Mouse (Mus musculus) gonadal fat pad, adult 2 months (tissue): ENCODE measurements around the gene Olfr957. TPM values are rescaled to one million over a fixed set of nuclear protein-coding genes. Genes with fewer than 3 reads are reported as not detected.

Experiments
- DNase-seq: peaks from one replicate; pipeline ENCODE4 v3.0.0-alpha.2; 2012; ENCODE audit warnings: low read depth
- polyA plus RNA-seq: library from polyadenylated mRNA; depleted of rRNA; stranded (reverse); fragments of >200 nt; gene quantifications from 2 replicates; pipeline ENCODE4 v1.2.3, GENCODE M21; 2012; rRNA removed

The Olfr957 gene
- polyA plus RNA-seq, result not detected in 2 replicates

GRCm38 (mm10) chr9:39515531-39515930, at the start of gene Olfr957:
Gene Olfr957 (minus strand): TSS chr9:39515809.
- no peak for DNase-seq

- no peak for DNase-seq
Measured at GRCm38 (mm10) chr9:39558349-39558647, 42.7 kb upstream of the Olfr957 start.

DNA sequence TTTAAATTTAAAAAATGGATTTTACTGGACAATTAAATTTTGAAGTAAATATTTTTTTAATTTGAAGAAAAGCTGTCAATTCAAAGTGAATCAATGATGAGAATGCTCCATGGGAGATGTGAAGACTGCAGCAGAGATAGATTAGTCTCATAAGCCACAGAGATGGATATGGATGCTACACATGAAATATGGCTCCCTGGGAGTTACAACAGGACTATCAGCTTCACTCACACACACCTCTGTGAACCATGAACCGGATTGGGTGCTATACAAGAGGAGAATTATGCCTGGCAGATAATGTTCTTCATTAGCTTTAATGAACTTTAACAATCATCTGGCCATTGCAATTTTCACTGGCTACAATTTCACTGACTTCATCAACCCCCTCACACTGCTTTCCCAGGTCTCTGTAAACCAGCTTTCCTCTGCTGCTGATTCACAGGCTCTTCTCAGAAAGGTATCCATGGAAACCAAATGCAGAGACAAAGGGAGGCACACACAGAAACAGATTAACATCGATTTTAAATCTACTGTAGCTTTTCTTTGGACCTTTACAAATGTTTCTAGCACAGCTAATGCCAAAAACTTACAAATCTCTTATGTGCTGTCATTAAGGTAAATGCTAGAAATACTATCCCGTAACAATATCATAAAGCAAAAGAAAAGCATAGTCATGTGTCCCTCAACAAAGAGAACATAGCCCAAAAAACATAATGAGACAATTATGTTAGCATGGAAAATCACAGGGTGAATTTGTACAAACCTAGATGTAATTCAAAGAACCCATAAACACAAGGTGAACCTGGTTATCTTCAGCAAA, 42.1 kb upstream of the Olfr957 start:
- DNase-seq, result no peak

DNA sequence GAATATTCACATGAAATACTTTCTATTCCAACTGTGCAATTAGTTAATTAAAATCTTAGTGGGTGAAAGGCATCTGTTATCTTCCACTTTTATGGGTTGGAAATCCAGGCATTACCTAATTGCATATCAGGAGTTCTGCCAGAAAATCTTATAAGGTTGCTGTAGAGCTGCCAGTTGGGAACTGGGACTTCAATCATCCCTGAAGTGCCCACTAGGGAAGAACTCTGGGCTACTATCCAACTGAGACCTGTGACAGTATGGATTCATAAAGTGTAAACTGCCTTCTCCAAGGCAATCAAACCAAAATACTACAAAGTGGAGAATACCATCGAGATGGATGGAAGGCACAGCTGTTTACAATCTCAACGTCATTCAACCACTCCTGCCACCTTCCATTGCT, 38.3 kb upstream of the Olfr957 start, which contains the start of gene Olfr958:
Olfr958 (minus strand) TSS at position 109 of the 400 bp plus-strand sequence.
- DNase-seq, result no peak

GRCm38 (mm10) chr9:39550806-39551205, 35.2 kb upstream of the Olfr957 start:
- no peak for DNase-seq

GRCm38 (mm10) chr9:39523616-39524285, 8.1 kb upstream of the Olfr957 start:
- no peak for DNase-seq

- DNase-seq, result no peak
Measured at GRCm38 (mm10) chr9:39518595-39518994, 3.0 kb upstream of the Olfr957 start.

GRCm38 (mm10) chr9:39509412-39509811, 6.2 kb downstream of the Olfr957 start:
- DNase-seq, result no peak

GRCm38 (mm10) chr9:39508998-39509397, 6.6 kb downstream of the Olfr957 start:
- DNase-seq, result no peak

DNA sequence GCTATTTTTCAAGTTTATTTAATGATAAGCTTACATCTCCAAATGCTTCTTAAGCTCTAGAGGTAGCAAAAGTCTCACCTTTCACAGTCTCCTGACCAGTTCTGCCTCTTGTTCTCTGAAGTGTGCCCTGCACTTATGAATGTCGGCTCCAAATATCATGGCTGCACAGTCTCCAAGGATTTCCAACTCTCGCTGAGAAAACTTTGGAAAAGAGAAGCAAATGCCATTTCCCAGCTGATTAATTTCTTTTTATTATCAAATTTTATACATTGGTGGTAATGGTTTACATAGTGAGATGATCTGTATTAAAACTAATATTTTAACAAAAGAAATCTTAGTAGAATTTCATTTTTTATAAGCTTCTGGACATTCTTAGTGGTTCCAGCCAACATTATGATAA, 21.7 kb downstream of the Olfr957 start, which contains the start of gene Olfr44:
Olfr44 (minus strand) TSS at position 101 of the 400 bp plus-strand sequence.
- no peak for DNase-seq

DNA sequence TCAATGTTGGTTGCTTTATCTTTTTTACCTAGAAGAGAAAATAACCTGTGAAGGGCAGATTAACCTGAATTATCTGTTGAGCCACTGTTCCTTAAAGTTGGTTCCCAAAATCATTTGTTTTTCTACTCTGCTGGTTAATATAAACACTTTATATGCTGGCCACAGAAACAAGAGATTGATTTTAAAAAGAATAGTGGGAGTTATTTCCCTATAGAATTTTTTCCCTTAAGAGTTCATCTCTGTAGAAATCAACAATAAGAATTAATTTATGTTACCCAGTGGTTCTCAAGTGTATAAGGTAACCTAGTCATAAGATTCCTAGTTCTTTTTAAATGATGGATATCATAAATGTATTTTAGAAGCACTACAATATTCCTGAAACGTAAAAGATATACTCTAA, 43.8 kb downstream of the Olfr957 start, which contains the start of gene Olfr955:
Olfr955 (minus strand) TSS at position 101 of the 400 bp plus-strand sequence.
- DNase-seq, result no peak

Other genes starting within 250 kb of the Olfr957 start
- not detected in 2 replicates for gene Olfr945, start 239.0 kb downstream of the Olfr957 start, polyA plus RNA-seq
- not detected in 2 replicates for gene Olfr948, start 189.8 kb downstream of the Olfr957 start, polyA plus RNA-seq
- not detected in 2 replicates for gene Olfr951, start 128.4 kb downstream of the Olfr957 start, polyA plus RNA-seq
- gene Olfr952, start 88.7 kb downstream of the Olfr957 start, polyA plus RNA-seq, result not detected in 2 replicates
- gene Olfr954, start 59.1 kb downstream of the Olfr957 start, polyA plus RNA-seq, result not detected in 2 replicates
- not detected in 2 replicates for gene Olfr955, start 43.9 kb downstream of the Olfr957 start, polyA plus RNA-seq
- not detected in 2 replicates for gene Olfr44, start 21.8 kb downstream of the Olfr957 start, polyA plus RNA-seq
- gene Olfr958, start 38.2 kb upstream of the Olfr957 start, polyA plus RNA-seq, result not detected in 2 replicates
- not detected in 2 replicates for gene Olfr959, start 59.8 kb upstream of the Olfr957 start, polyA plus RNA-seq
- 0.32 and 0.46 TPM in 2 replicates for gene AW551984, start 88.6 kb upstream of the Olfr957 start, polyA plus RNA-seq
- not detected in 2 replicates for gene Olfr148, start 94.8 kb upstream of the Olfr957 start, polyA plus RNA-seq
- gene Olfr960, start 105.6 kb upstream of the Olfr957 start, polyA plus RNA-seq, result not detected in 2 replicates
- gene Olfr961, start 129.3 kb upstream of the Olfr957 start, polyA plus RNA-seq, result not detected in 2 replicates
- gene Olfr963, start 151.4 kb upstream of the Olfr957 start, polyA plus RNA-seq, result not detected in 2 replicates
- not detected in 2 replicates for gene Olfr149, start 191.3 kb upstream of the Olfr957 start, polyA plus RNA-seq
- not detected in 2 replicates for gene Olfr965, start 195.5 kb upstream of the Olfr957 start, polyA plus RNA-seq
- not detected in 2 replicates for gene Olfr150, start 215.2 kb upstream of the Olfr957 start, polyA plus RNA-seq
- not detected in 2 replicates for gene Olfr967, start 230.4 kb upstream of the Olfr957 start, polyA plus RNA-seq